Mouse (Mus musculus): Measurements from ENCODE around the gene Ubr4. TPM values are rescaled to one million over a fixed set of nuclear protein-coding genes. Genes with fewer than 3 reads are reported as not detected.

The Ubr4 gene
- polyA plus RNA-seq, 1 experiment from 2014 or later = 59.4 TPM

DNA sequence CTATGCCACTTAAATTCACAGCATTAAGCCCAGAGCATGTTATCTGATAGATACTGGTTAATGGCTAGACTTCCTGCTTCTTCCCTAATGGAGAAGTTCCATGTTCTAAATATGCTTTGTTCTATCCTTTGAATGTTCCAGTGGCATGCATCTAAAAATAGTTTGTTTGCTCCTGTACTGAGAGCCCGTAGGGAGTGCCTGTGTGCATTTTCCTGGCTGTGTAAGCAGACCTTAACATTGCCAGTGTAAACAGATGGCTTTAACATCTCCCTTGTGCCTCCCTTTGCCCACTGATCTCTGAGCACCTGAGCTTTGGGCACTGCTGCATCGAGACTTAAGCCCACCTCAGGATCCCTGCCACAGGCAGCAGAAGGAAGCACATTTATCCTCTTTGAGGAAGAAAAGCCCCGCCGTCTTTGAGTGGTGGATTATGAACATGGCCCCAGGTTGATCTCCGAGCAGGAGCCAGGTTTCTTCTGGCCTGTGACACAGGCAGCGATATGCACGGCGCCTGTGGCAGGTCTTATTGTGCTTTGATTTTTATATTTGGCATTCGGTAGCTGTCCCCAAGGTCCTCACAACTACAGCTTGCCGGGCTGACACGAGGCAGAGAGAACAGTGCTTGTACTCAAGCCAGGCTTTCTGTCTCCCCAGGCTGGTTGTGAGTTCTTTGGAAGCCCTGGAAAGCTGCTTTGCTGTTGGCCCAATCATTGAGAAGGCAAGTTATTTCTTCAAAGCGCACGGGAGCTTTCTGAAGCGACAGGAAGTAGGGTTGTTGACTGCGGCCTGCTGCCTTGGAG, 80.8 kb downstream of the Ubr4 start:
- H3K27ac ChIP-seq (ENCODE audit: low read length) = peak overlapping the region; percentile 47
- ATAC-seq (ENCODE audit: low read depth) = peak; percentile 81

DNA sequence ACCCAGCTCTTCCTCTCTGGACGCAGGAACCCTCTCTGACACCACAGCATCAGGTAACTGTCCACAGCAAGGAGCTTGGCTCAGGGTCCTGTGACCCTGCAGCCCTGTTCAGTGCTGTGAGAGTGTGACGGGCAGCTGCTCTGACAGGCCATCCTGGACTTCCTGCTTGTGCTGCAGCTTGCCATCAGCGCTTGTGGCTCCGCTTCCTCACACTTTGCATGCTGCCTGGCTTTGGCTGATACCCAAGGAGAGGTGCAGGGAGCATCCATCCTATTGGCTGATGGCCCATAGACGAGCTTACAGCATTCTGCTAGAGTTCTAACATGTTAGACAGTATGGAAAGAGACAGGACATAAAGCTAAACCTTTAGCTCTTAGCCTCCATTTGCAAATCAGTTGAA, 88.8 kb downstream of the Ubr4 start:
- ATAC-seq (ENCODE audit: low read depth) = peak; percentile 63

More for the DNA sequence above, 80.8 kb downstream of the Ubr4 start:
- 0 out of 2 replicates have a peak, but pooled peaks cover 3% of the 10 kb centered on the region for H3K4me1 ChIP-seq (replicated peaks; ENCODE audit: control insufficient read depth, insufficient read depth, low read length)
- H3K36me3 ChIP-seq (ENCODE audit: control insufficient read depth, insufficient read depth, low read length) = peaks cover 67% of the 10 kb centered on the region
- no peak overlapping the region for H3K9ac ChIP-seq (ENCODE audit: low read length)
- no peak overlapping the region for H3K4me2 ChIP-seq (ENCODE audit: low read depth, low read length)
- 75% methylated on average over 15 of the region's 15 CpGs for WGBS
- no peaks in the 10 kb centered on the region for H3K9me3 ChIP-seq (ENCODE audit: control insufficient read depth, low read length)
- H3K4me3 ChIP-seq (ENCODE audit: low read length) = no peak overlapping the region
- H3K27me3 ChIP-seq (ENCODE audit: control insufficient read depth, insufficient read depth, low read depth, low read length) = no peaks in the 10 kb centered on the region

DNA sequence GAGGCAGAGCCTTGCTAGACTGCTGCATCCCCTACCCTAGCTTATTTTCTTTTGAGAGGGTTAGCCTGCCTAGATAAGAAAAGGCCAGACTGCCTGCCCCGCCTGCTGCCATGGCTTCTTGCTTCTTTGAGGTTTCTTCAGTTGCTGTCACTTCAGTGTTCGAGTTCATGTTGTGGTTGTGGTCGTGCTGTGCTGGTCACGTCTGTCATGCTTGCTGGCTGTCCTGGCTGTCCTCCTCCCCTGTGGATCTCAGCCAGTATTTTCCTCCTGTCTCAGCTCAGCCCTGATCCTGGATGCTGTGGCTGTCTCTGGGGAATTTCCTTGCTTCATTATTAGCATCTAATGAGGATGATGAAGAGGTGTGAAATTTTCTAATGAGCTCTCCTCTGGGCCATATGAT, 89.4 kb downstream of the Ubr4 start:
- peaks cover 60% of the 10 kb centered on the region for H3K36me3 ChIP-seq (ENCODE audit: control insufficient read depth, insufficient read depth, low read length)
- H3K27ac ChIP-seq (ENCODE audit: low read length) = peak overlapping the region; percentile 32; the same call in 1 of the 2 replicates
- no peaks in the 10 kb centered on the region for H3K9me3 ChIP-seq (ENCODE audit: control insufficient read depth, low read length)
- 69% methylated on average over 4 of the region's 4 CpGs for WGBS
- peak; percentile 79 for ATAC-seq (ENCODE audit: low read depth)
- H3K9ac ChIP-seq (ENCODE audit: low read length) = no peak overlapping the region
- H3K4me1 ChIP-seq (replicated peaks; ENCODE audit: control insufficient read depth, insufficient read depth, low read length) = peaks cover 5% of the 10 kb centered on the region; the same call in 1 of the 2 replicates
- no peaks in the 10 kb centered on the region for H3K27me3 ChIP-seq (ENCODE audit: control insufficient read depth, insufficient read depth, low read depth, low read length)
- no peak overlapping the region for H3K4me2 ChIP-seq (ENCODE audit: low read depth, low read length)
- H3K4me3 ChIP-seq (ENCODE audit: low read length) = no peak overlapping the region

More for the DNA sequence above, 88.8 kb downstream of the Ubr4 start:
- Histone ChIP-seq H3K4me3 (ENCODE audit: low read length) (no peak overlapping the region), H3K27me3 (ENCODE audit: control insufficient read depth, insufficient read depth, low read depth, low read length) (no peaks in the 10 kb centered on the region), H3K4me2 (ENCODE audit: low read depth, low read length) (no peak overlapping the region), H3K27ac (ENCODE audit: low read length) (peak overlapping the region; percentile 32; the same call in 1 of the 2 replicates), H3K9me3 (ENCODE audit: control insufficient read depth, low read length) (no peaks in the 10 kb centered on the region), H3K4me1 (replicated peaks; ENCODE audit: control insufficient read depth, insufficient read depth, low read length) (peaks cover 3% of the 10 kb centered on the region; the same call in 1 of the 2 replicates), H3K9ac (ENCODE audit: low read length) (no peak overlapping the region), H3K36me3 (ENCODE audit: control insufficient read depth, insufficient read depth, low read length) (peaks cover 63% of the 10 kb centered on the region)
- 56% methylated on average over 5 of the region's 5 CpGs for WGBS

DNA sequence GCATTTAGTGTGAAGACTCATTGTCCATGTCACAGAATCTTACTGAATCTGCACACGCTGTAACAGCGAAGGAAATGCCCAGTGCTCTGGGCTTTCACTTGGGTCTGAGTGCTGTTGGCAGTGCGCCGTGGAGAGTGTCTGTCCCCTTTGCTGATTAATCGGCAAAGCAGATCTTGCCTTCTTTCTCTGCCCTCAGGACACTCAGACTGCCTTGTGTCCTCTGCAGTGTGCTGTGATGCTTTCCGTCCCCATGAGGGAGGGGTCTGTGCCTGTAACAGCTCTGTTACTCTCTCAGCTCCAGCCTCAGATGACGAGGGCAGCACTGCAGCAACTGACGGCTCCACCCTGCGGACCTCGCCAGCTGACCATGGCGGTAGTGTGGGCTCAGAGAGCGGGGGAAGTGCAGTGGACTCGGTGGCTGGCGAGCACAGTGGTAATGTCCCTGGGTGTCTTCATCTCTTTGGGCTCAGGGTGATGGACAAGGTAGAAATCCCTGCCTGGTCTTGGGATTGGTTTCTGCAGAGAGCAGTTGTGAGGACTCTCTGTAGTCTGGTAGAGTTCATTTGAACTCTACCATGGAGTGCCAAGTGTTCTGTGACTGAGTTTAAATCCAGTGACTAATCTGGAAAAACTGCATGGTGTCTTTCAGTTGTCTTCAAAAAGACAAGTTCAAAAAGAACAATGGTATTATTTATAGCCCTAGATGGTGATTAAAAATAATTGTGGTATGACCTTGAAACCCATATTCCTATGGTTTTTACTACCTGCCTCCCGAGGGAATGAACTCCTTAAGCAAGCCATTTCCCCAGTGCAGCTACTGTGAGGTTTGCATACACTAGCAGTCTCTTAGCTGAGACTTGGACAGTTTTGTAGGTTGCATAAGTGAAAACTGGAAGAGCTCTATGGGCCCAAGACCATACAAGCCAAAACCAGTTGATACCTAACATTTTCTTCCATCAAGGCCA, 90.3 kb downstream of the Ubr4 start:
- Histone ChIP-seq H3K4me2 (ENCODE audit: low read depth, low read length) (no peak overlapping the region), H3K27me3 (ENCODE audit: control insufficient read depth, insufficient read depth, low read depth, low read length) (no peaks in the 10 kb centered on the region), H3K9me3 (ENCODE audit: control insufficient read depth, low read length) (no peaks in the 10 kb centered on the region), H3K9ac (ENCODE audit: low read length) (no peak overlapping the region), H3K36me3 (ENCODE audit: control insufficient read depth, insufficient read depth, low read length) (peaks cover 59% of the 10 kb centered on the region), H3K4me3 (ENCODE audit: low read length) (no peak overlapping the region), H3K27ac (ENCODE audit: low read length) (no peak overlapping the region), H3K4me1 (replicated peaks; ENCODE audit: control insufficient read depth, insufficient read depth, low read length) (peaks cover 5% of the 10 kb centered on the region; the same call in 1 of the 2 replicates)
- 78% methylated on average over 15 of the region's 15 CpGs for WGBS
- peak; percentile 21; the same call in 1 of the 2 replicates for ATAC-seq (ENCODE audit: low read depth)

DNA sequence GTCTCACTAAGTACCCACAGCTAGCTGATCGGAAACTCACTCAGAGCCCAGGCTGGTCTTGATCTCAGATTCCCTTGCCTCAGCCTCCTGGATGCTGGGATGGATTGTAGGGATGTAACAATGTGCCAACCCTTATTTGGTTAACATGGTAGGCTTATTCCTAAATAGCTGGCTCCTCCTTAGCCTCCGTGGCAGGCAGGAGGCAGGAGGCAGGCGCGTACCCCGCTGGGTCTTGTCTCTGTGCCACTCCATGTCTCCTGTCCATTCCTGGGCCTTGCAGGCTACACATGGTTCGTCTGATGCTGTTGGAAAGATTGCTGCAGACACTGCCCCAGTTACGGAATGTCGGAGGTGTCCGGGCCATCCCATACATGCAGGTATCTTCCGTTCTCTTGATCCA, 91.9 kb downstream of the Ubr4 start:
- H3K4me2 ChIP-seq (ENCODE audit: low read depth, low read length) = no peak overlapping the region
- no peak overlapping the region for H3K4me3 ChIP-seq (ENCODE audit: low read length)
- no peaks in the 10 kb centered on the region for H3K27me3 ChIP-seq (ENCODE audit: control insufficient read depth, insufficient read depth, low read depth, low read length)
- H3K9me3 ChIP-seq (ENCODE audit: control insufficient read depth, low read length) = no peaks in the 10 kb centered on the region
- 93% methylated on average over 10 of the region's 10 CpGs for WGBS
- H3K4me1 ChIP-seq (replicated peaks; ENCODE audit: control insufficient read depth, insufficient read depth, low read length) = peaks cover 5% of the 10 kb centered on the region; the same call in 1 of the 2 replicates
- ATAC-seq (ENCODE audit: low read depth) = no peak
- H3K27ac ChIP-seq (ENCODE audit: low read length) = no peak overlapping the region
- H3K36me3 ChIP-seq (ENCODE audit: control insufficient read depth, insufficient read depth, low read length) = peaks cover 61% of the 10 kb centered on the region
- no peak overlapping the region for H3K9ac ChIP-seq (ENCODE audit: low read length)

DNA sequence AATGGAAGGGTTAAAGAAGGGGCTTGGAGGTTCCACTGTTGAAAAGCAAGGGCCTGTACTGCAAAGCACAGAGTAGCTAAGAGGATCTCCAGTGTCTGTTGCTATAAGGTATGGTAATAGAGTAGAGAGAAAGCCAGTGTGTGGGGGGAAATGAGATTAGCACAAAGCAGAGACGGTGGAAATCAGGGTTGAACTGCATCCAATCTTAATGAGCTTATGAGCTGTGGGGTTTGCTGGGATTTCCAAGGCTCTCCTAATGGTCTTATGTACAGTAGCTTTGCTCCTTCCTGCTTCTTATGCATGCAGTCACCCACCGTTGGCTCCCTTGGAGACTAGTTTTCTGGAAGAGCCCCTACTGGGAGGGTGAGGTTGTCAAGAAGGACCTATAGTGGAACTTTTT, 93.8 kb downstream of the Ubr4 start:
- no peak for ATAC-seq (ENCODE audit: low read depth)
- H3K4me1 ChIP-seq (replicated peaks; ENCODE audit: control insufficient read depth, insufficient read depth, low read length) = peaks cover 5% of the 10 kb centered on the region; the same call in 1 of the 2 replicates

DNA sequence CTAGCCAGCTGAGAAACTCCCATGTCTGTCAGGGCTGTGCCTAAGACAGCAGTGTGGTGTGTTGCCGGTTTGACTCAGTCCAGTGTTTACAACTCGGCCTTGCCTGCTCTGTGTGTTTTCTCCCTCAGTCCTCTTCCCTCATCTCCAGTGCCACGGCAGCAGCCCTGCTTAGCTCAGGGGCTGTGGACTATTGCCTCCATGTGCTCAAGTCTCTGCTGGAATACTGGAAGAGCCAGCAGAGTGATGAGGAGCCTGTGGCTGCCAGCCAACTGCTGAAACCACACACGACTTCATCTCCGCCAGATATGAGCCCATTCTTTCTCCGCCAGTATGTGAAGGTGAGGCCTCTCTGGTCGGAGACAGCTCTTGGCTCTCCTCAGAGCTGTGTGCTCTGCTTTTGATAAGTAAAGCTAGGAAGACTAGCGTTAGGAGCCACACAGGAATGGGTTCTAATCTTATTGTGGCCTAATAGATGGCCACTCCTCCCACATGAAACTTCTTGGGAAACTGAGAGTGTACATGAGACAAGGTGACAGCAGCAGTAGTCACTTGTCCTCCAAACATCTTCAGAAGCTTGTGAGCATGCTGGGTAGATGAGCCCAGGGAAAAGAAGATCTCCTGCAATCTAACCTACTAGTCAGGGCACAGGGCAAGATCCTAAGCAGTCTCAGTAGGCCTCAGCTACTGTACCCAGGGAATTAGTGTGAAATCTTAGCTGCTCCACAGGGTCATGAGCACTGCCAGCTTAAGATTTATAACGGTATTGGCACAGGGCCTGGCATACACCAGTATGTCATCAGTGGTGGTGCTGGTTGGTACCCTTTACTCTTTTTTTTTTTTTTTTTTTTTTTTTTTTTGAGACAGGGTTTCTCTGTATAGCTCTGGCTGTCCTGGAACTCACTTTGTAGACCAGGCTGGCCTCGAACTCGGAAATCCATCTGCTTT, 94.6 kb downstream of the Ubr4 start:
- peak; percentile 87 for ATAC-seq (ENCODE audit: low read depth)
- no peaks in the 10 kb centered on the region for H3K27me3 ChIP-seq (ENCODE audit: control insufficient read depth, insufficient read depth, low read depth, low read length)
- WGBS = 77% methylated on average over 11 of the region's 11 CpGs

More for the DNA sequence above, 93.8 kb downstream of the Ubr4 start:
- 75% methylated on average over 2 of the region's 2 CpGs for WGBS
- Histone ChIP-seq H3K4me3 (ENCODE audit: low read length) (no peak overlapping the region), H3K4me2 (ENCODE audit: low read depth, low read length) (no peak overlapping the region), H3K9me3 (ENCODE audit: control insufficient read depth, low read length) (no peaks in the 10 kb centered on the region), H3K27me3 (ENCODE audit: control insufficient read depth, insufficient read depth, low read depth, low read length) (no peaks in the 10 kb centered on the region), H3K27ac (ENCODE audit: low read length) (peak overlapping the region; percentile 69), H3K36me3 (ENCODE audit: control insufficient read depth, insufficient read depth, low read length) (peaks cover 69% of the 10 kb centered on the region), H3K9ac (ENCODE audit: low read length) (no peak overlapping the region)

DNA sequence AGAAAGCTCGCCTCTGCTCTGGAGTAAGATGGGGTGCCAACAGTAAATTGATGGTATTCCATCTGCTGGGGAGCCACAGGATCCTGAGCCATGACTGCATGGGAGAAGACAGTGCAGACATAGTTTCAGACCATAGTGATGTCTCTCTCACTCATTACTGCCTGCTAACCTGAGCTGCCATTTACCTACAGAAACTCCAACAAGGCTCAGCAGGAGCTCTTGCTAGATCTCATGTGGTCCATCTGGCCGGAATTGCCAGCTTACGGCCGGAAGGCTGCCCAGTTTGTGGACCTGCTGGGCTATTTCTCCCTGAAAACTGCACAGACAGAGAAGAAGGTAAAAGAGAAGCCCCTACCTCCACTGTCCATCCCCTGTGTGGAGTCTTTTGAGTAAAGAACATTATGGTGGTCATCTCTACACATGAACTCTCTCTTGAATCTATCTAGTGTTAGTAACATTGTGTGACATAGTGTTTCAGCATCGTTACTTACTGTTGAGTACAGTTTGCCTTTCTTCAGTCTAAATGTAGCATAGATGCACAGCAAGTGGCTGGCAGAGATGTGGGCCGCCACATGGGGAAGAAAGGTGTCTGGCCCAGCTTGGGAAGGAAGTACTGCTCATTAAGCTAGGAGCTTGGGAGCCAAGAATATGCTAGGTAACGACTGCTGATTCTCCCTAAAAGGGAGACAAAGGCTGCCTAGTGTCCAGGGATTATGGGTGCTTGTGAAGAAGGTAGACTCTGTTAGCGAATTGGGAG, 100.7 kb downstream of the Ubr4 start:
- Histone ChIP-seq H3K27me3 (ENCODE audit: control insufficient read depth, insufficient read depth, low read depth, low read length) (no peaks in the 10 kb centered on the region), H3K4me3 (ENCODE audit: low read length) (no peak overlapping the region), H3K4me1 (replicated peaks; ENCODE audit: control insufficient read depth, insufficient read depth, low read length) (no peaks in the 10 kb centered on the region), H3K9ac (ENCODE audit: low read length) (no peak overlapping the region), H3K4me2 (ENCODE audit: low read depth, low read length) (no peak overlapping the region), H3K9me3 (ENCODE audit: control insufficient read depth, low read length) (no peaks in the 10 kb centered on the region), H3K36me3 (ENCODE audit: control insufficient read depth, insufficient read depth, low read length) (peaks cover 79% of the 10 kb centered on the region), H3K27ac (ENCODE audit: low read length) (no peak overlapping the region)
- WGBS = 90% methylated on average over 8 of the region's 8 CpGs
- no peak for ATAC-seq (ENCODE audit: low read depth)

More for the DNA sequence above, 94.6 kb downstream of the Ubr4 start:
- peak overlapping the region; percentile 69 for H3K27ac ChIP-seq (ENCODE audit: low read length)
- H3K9ac ChIP-seq (ENCODE audit: low read length) = no peak overlapping the region
- peaks cover 74% of the 10 kb centered on the region for H3K36me3 ChIP-seq (ENCODE audit: control insufficient read depth, insufficient read depth, low read length)
- peaks cover 5% of the 10 kb centered on the region; the same call in 1 of the 2 replicates for H3K4me1 ChIP-seq (replicated peaks; ENCODE audit: control insufficient read depth, insufficient read depth, low read length)
- no peak overlapping the region for H3K4me3 ChIP-seq (ENCODE audit: low read length)
- H3K4me2 ChIP-seq (ENCODE audit: low read depth, low read length) = no peak overlapping the region
- H3K9me3 ChIP-seq (ENCODE audit: control insufficient read depth, low read length) = no peaks in the 10 kb centered on the region

Data from lung, embryonic 16.5 days (tissue).